Mouse (Mus musculus) heart, postnatal 10 days (tissue): Measurements from ENCODE around the gene Akap17b. TPM values are rescaled to one million over a fixed set of nuclear protein-coding genes. Genes with fewer than 3 reads are reported as not detected.
"Not testable (repeated sequence)": the region's sequence is repeated elsewhere in the genome, so short reads cannot be mapped to it uniquely, and the experiment has no call there.

Source experiments
- DNase-seq, 2 experiments: peaks; one replicate each; pipeline ENCODE4 v3.0.0; 2021
- intact Hi-C: fragments of 180-260 bp; cut with DNase I; formaldehyde crosslinking; loops from one replicate; pipeline ENCODE4 v1.15.1; 2025
- total RNA-seq, 2 experiments: library from RNA; stranded (reverse); gene quantifications; 2 replicates each; pipeline ENCODE4 v1.2.3; 2021

The Akap17b gene
- total RNA-seq = 1 to 10 TPM; 1.8 to 2.5 TPM

- intact Hi-C loops = loop anchor here (10.0 kb wide), 2 partner anchors 110 to 160 kb away; no protein-coding TSS in a partner anchor
- DNase-seq = peak; percentile 84 to 87
Observed at GRCm38 (mm10) chrX:36644657-36645551, at the start of gene Akap17b. TSS of gene Akap17b (minus strand) at chrX:36645395.

GRCm38 (mm10) chrX:36691365-36691764 is 46.2 kb upstream of the Akap17b start:
- no peak for DNase-seq
- intact Hi-C loops = no loop called here

GRCm38 (mm10) chrX:36689655-36690054 is 44.5 kb upstream of the Akap17b start:
- DNase-seq = no peak
- intact Hi-C loops = no loop called here

- no peak for DNase-seq
- intact Hi-C loops = no loop called here
Observed at GRCm38 (mm10) chrX:36676836-36677235, 31.6 kb upstream of the Akap17b start.

- intact Hi-C loops = no loop called here
- DNase-seq = no peak
Observed at GRCm38 (mm10) chrX:36672708-36673107, 27.5 kb upstream of the Akap17b start.

GRCm38 (mm10) chrX:36640046-36640445 is 5.1 kb downstream of the Akap17b start:
- peak; percentile 7 to 11 for DNase-seq
- intact Hi-C loops = loop anchor here (10.0 kb wide), 2 partner anchors 105 to 165 kb away; no protein-coding TSS in a partner anchor

- no peak for DNase-seq
- intact Hi-C loops = no loop called here
Observed at GRCm38 (mm10) chrX:36630771-36631170, 14.4 kb downstream of the Akap17b start.

GRCm38 (mm10) chrX:36628102-36628501 is 17.1 kb downstream of the Akap17b start:
- intact Hi-C loops = no loop called here
- peak; percentile 10 to 15 for DNase-seq

- no peak for DNase-seq
- intact Hi-C loops = no loop called here
Observed at GRCm38 (mm10) chrX:36609117-36609516, 36.1 kb downstream of the Akap17b start.

GRCm38 (mm10) chrX:36604040-36604439 is 41.2 kb downstream of the Akap17b start:
- no peak for DNase-seq
- intact Hi-C loops = no loop called here

- intact Hi-C loops = no loop called here
Observed at GRCm38 (mm10) chrX:36602926-36603325, 42.3 kb downstream of the Akap17b start.

GRCm38 (mm10) chrX:36600066-36600465 is 45.1 kb downstream of the Akap17b start:
- intact Hi-C loops = no loop called here
- DNase-seq = peak; percentile 4 to 18

More at GRCm38 (mm10) chrX:36602926-36603325, 42.3 kb downstream of the Akap17b start:
- DNase-seq = no peak

- intact Hi-C loops = no loop called here
- no peak for DNase-seq
Observed at GRCm38 (mm10) chrX:36599656-36600055, 45.5 kb downstream of the Akap17b start.

GRCm38 (mm10) chrX:36598861-36599344 is 46.3 kb downstream of the Akap17b start:
- intact Hi-C loops = no loop called here

GRCm38 (mm10) chrX:36598390-36598810 is 46.8 kb downstream of the Akap17b start:
- no peak for DNase-seq
- intact Hi-C loops = no loop called here

More at GRCm38 (mm10) chrX:36598861-36599344, 46.3 kb downstream of the Akap17b start:
- DNase-seq = peak; percentile 12 to 15

GRCm38 (mm10) chrX:36597707-36598389 is 47.3 kb downstream of the Akap17b start, which contains the start of gene Pgrmc1:
TSS of gene Pgrmc1 (plus strand) at chrX:36598206.
- DNase-seq = peak; percentile 84 to 85
- intact Hi-C loops = no loop called here

GRCm38 (mm10) chrX:36596483-36597120 is 48.6 kb downstream of the Akap17b start:
- DNase-seq, intact Hi-C loops: not testable (repeated sequence)

GRCm38 (mm10) chrX:36595247-36595646 is 49.9 kb downstream of the Akap17b start:
- intact Hi-C loops = no loop called here
- DNase-seq = no peak

GRCm38 (mm10) chrX:36591539-36591938 is 53.7 kb downstream of the Akap17b start:
- no peak for DNase-seq
- intact Hi-C loops = no loop called here

- DNase-seq = no peak
- intact Hi-C loops = no loop called here
Observed at GRCm38 (mm10) chrX:36591120-36591519, 54.1 kb downstream of the Akap17b start.

- intact Hi-C loops = no loop called here
- DNase-seq = no peak
Observed at GRCm38 (mm10) chrX:36590266-36590665, 54.9 kb downstream of the Akap17b start.
